Mouse (Mus musculus): ENCODE measurements around the gene Clcnka. TPM values are rescaled to one million over a fixed set of nuclear protein-coding genes. Genes with fewer than 3 reads are reported as not detected.

The Clcnka gene
- polyA plus RNA-seq, 1 experiment from 2014 or later = 0.80 TPM

DNA sequence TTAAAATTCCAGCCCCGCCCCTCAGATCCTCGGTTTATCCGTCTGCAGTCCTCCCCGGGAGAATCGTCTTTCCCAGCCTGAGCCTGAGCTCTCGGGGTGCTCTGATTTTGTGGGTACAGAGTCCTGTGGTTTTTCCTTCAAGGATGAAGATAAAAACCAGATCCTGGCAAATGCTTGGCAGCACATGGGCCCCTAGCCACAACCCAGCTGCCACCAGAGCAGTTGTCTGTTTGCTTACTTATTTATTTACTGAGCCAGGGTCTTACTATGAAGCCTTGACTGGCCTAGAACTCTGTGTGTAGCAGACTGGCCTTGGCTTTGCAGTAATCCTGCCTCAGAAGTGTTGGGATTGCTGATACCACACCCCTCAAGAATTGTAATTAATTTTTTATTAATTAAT is 39.3 kb downstream of the Clcnka start:
- Histone ChIP-seq H3K27ac (ENCODE audit: low read depth) (0 out of 2 replicates have a peak overlapping the region, but pooled peaks have one; percentile 36), H3K27me3 (ENCODE audit: insufficient read depth, low read length) (no peaks in the 10 kb centered on the region), H3K4me3 (ENCODE audit: low read depth, low read length) (no peak overlapping the region), H3K4me1 (ENCODE audit: insufficient read depth) (no peaks in the 10 kb centered on the region), H3K4me2 (no peak overlapping the region), H3K36me3 (ENCODE audit: insufficient read depth) (no peaks in the 10 kb centered on the region), H3K9me3 (ENCODE audit: low read depth, low read length) (no peaks in the 10 kb centered on the region), H3K9ac (no peak overlapping the region)
- no peak for TF ChIP-seq CTCF (IDR thresholded peaks at IDR 0.05; ENCODE audit: low read depth)
- no peak for DNase-seq
- WGBS = 85% methylated on average over 6 of the region's 6 CpGs
- ATAC-seq (ENCODE audit: insufficient read depth) = no peak

DNA sequence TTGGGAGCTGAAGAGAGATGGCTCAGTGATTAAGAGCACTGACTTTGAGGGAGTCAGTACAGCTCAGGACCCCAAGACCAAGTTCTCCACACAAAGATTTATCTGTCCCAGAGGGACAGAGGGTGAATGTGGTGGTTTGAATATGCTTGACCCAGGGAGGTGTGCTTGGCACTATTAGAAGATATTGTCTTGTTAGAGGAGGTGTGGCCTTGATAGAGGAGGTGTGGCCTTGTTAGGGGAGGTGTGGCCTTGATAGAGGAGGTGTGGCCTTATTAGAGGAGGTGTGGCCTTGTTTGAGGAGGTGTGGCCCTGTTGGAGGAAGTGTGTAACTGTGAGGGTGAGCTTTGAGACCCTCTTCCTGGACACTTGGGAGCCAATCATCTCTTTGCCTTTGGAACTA is 40.7 kb downstream of the Clcnka start:
- Histone ChIP-seq H3K36me3 (ENCODE audit: insufficient read depth) (no peaks in the 10 kb centered on the region), H3K4me3 (ENCODE audit: low read depth, low read length) (no peak overlapping the region), H3K9ac (no peak overlapping the region), H3K4me2 (no peak overlapping the region), H3K27ac (ENCODE audit: low read depth) (no peak overlapping the region), H3K27me3 (ENCODE audit: insufficient read depth, low read length) (no peaks in the 10 kb centered on the region), H3K9me3 (ENCODE audit: low read depth, low read length) (no peaks in the 10 kb centered on the region), H3K4me1 (ENCODE audit: insufficient read depth) (no peaks in the 10 kb centered on the region)
- ATAC-seq (ENCODE audit: insufficient read depth) (no peak), DNase-seq (no peak)
- TF ChIP-seq CTCF (IDR thresholded peaks at IDR 0.05; ENCODE audit: low read depth) = no peak

DNA sequence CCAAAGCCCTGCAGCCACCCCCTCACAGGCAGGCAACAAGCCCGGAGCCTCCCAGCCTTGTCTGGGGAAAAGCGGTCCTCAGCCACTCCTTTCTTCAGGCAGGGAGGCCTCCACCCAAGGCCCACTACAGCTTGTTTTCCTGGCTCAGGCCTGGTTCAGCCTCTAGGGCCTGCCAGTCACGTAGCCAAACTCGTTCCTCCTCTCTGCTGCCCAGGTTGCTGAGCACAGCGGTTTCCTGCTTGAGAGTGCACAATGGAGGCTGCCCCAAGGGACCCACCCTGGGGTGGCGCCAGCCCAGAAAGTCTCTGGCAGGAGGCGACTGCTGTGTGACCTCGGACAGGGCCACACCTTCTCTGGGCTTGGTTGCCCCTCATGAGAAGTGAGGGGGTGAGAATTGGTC is 44.7 kb downstream of the Clcnka start:
- H3K4me2 ChIP-seq = no peak overlapping the region
- no peaks in the 10 kb centered on the region for H3K9me3 ChIP-seq (ENCODE audit: low read depth, low read length)
- peak overlapping the region; percentile 24; the same call in 1 of the 2 replicates for H3K27ac ChIP-seq (ENCODE audit: low read depth)
- ATAC-seq (ENCODE audit: insufficient read depth) = 0 out of 2 replicates have a peak, but pooled peaks have one; percentile 48
- peak overlapping the region; percentile 16; the same call in 1 of the 2 replicates for H3K9ac ChIP-seq
- no peak for TF ChIP-seq CTCF (IDR thresholded peaks at IDR 0.05; ENCODE audit: low read depth)
- H3K27me3 ChIP-seq (ENCODE audit: insufficient read depth, low read length) = no peaks in the 10 kb centered on the region
- no peaks in the 10 kb centered on the region for H3K4me1 ChIP-seq (ENCODE audit: insufficient read depth)
- DNase-seq = peak; percentile 36
- H3K4me3 ChIP-seq (ENCODE audit: low read depth, low read length) = no peak overlapping the region
- no peaks in the 10 kb centered on the region for H3K36me3 ChIP-seq (ENCODE audit: insufficient read depth)
- 53% methylated on average over 8 of the region's 8 CpGs for whole genome bisulfite sequencing

DNA sequence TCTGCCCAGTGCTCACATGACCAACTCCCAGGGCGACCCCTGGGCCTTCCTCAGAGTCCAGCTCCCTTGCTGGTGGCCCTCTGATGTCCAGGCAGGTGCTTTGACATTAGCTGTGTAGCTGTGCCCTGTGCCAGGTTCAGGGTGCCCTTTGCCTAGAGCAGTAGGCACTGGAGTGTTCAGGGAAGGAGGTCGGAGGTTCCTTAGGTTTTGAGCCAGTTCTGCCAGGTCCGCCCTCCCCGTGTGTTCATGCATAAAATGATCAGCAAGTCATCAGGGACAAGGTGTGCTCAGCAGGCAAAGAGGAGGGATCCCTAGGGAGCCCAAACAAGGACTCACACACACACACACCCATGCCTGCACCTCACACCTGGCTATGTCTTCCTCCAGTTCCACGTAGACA is 45.5 kb downstream of the Clcnka start:
- ATAC-seq (ENCODE audit: insufficient read depth) = no peak
- H3K9ac ChIP-seq = no peak overlapping the region
- no peak overlapping the region for H3K27ac ChIP-seq (ENCODE audit: low read depth)
- no peak for TF ChIP-seq CTCF (IDR thresholded peaks at IDR 0.05; ENCODE audit: low read depth)
- no peak overlapping the region for H3K4me2 ChIP-seq
- DNase-seq = no peak
- H3K27me3 ChIP-seq (ENCODE audit: insufficient read depth, low read length) = no peaks in the 10 kb centered on the region
- no peaks in the 10 kb centered on the region for H3K9me3 ChIP-seq (ENCODE audit: low read depth, low read length)
- no peaks in the 10 kb centered on the region for H3K36me3 ChIP-seq (ENCODE audit: insufficient read depth)
- H3K4me1 ChIP-seq (ENCODE audit: insufficient read depth) = no peaks in the 10 kb centered on the region
- 76% methylated on average over 5 of the region's 5 CpGs for WGBS
- no peak overlapping the region for H3K4me3 ChIP-seq (ENCODE audit: low read depth, low read length)

DNA sequence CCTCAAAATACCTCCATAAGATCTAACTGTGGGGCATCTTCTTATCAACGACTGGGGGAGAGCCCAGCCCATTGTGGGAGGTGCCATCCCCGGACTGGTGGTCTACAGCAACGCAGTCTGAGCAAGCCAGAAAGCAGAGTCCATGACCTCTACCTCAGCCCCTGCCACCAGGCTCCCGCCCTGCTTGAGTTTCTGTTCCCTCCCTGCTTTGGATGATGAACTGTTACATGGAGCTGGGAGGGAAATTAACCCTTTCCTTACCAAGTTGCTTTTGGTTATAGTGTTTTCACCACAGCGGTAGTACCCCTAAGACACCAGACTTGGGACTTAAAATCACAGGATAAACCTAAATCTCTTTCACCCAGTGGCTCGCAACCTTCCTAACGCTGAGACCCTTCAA is 46.6 kb downstream of the Clcnka start:
- no peak for DNase-seq
- Histone ChIP-seq H3K4me1 (ENCODE audit: insufficient read depth) (no peaks in the 10 kb centered on the region), H3K4me2 (no peak overlapping the region), H3K36me3 (ENCODE audit: insufficient read depth) (no peaks in the 10 kb centered on the region), H3K4me3 (ENCODE audit: low read depth, low read length) (no peak overlapping the region), H3K9me3 (ENCODE audit: low read depth, low read length) (no peaks in the 10 kb centered on the region), H3K27me3 (ENCODE audit: insufficient read depth, low read length) (no peaks in the 10 kb centered on the region), H3K27ac (ENCODE audit: low read depth) (no peak overlapping the region), H3K9ac (no peak overlapping the region)
- WGBS = 43% methylated on average over 7 of the region's 7 CpGs
- ATAC-seq (ENCODE audit: insufficient read depth) = no peak
- no peak for TF ChIP-seq CTCF (IDR thresholded peaks at IDR 0.05; ENCODE audit: low read depth)

DNA sequence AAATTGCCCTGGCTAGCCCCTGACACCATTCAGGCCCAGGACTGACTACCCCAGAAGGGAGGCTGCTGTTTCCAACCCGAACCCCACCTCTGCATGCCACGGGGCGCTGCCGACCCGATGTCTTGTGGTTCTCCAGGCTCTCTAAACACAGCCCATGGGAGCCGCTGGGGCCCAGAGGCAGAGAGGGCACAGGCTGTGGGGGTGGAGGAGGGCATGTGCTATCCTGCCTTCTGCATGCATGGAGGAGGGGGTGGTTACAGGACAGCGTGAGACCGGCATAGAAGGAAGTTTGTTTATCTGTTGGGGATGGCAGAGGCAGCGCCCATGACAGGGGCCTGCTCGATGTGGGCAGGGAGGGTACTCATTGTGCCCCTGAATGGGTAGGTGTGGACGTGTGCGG is 48.5 kb downstream of the Clcnka start:
- no peak overlapping the region for H3K27ac ChIP-seq (ENCODE audit: low read depth)
- H3K27me3 ChIP-seq (ENCODE audit: insufficient read depth, low read length) = no peaks in the 10 kb centered on the region
- DNase-seq (no peak), ATAC-seq (ENCODE audit: insufficient read depth) (no peak)
- 80% methylated on average over 12 of the region's 12 CpGs for WGBS
- no peaks in the 10 kb centered on the region for H3K9me3 ChIP-seq (ENCODE audit: low read depth, low read length)
- no peak overlapping the region for H3K4me3 ChIP-seq (ENCODE audit: low read depth, low read length)
- H3K36me3 ChIP-seq (ENCODE audit: insufficient read depth) = no peaks in the 10 kb centered on the region
- no peaks in the 10 kb centered on the region for H3K4me1 ChIP-seq (ENCODE audit: insufficient read depth)
- no peak overlapping the region for H3K9ac ChIP-seq
- no peak for TF ChIP-seq CTCF (IDR thresholded peaks at IDR 0.05; ENCODE audit: low read depth)
- H3K4me2 ChIP-seq = no peak overlapping the region

DNA sequence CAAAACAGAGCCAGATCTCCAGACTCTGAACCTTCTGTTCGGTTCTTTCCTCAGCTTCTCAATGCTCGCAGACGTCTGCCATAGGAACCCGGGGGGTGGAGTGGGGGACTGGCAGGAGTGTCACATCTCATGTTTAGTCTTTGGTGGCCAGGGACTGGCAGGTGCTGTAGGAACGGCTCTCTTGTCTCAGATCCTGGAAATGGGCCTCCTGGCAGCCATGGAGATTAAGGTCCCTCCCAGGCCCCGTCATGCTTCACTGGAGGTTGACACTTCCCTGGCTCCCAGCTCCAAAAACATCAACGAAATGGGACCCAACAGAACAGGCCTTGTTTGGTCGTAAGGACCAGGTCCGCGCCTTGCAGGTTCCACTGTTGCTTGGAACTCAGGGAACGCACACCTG is 49.9 kb downstream of the Clcnka start:
- no peak for DNase-seq
- TF ChIP-seq CTCF (IDR thresholded peaks at IDR 0.05; ENCODE audit: low read depth) = no peak
- H3K4me3 ChIP-seq (ENCODE audit: low read depth, low read length) = no peak overlapping the region
- no peaks in the 10 kb centered on the region for H3K4me1 ChIP-seq (ENCODE audit: insufficient read depth)
- no peak overlapping the region for H3K4me2 ChIP-seq
- no peaks in the 10 kb centered on the region for H3K36me3 ChIP-seq (ENCODE audit: insufficient read depth)
- H3K27me3 ChIP-seq (ENCODE audit: insufficient read depth, low read length) = no peaks in the 10 kb centered on the region
- 62% methylated on average over 11 of the region's 11 CpGs for WGBS
- no peak for ATAC-seq (ENCODE audit: insufficient read depth)
- no peaks in the 10 kb centered on the region for H3K9me3 ChIP-seq (ENCODE audit: low read depth, low read length)
- H3K27ac ChIP-seq (ENCODE audit: low read depth) = no peak overlapping the region
- no peak overlapping the region for H3K9ac ChIP-seq

DNA sequence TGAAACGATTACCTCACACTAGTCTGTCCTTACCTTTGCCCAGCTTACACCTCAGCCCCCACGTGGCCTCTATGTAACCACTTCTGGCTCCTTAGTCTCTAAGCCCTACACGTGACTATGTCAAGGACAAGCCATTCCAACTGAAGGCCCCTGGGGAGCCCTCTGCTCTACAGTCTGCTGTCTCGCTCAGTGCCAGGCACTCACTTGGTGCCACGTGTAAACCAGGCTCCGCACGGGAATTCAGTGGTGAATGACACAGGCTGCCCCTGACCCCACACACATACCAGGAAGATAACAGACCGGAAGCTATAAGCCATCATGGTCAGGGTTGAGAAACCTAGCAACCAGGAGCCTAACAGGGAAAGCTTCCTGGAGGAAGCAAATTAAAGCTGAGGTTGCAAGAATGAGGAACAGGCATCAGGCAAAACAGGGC is 51.1 kb downstream of the Clcnka start:
- H3K4me1 ChIP-seq (ENCODE audit: insufficient read depth) = no peaks in the 10 kb centered on the region
- WGBS = 33% methylated on average over 8 of the region's 8 CpGs
- no peak overlapping the region for H3K4me3 ChIP-seq (ENCODE audit: low read depth, low read length)
- H3K4me2 ChIP-seq = no peak overlapping the region
- ATAC-seq (ENCODE audit: insufficient read depth) (peak; percentile 78), DNase-seq (peak; percentile 63)
- no peaks in the 10 kb centered on the region for H3K9me3 ChIP-seq (ENCODE audit: low read depth, low read length)
- H3K9ac ChIP-seq = no peak overlapping the region
- TF ChIP-seq CTCF (IDR thresholded peaks at IDR 0.05; ENCODE audit: low read depth) = no peak
- H3K27ac ChIP-seq (ENCODE audit: low read depth) = peak overlapping the region; percentile 26; the same call in 1 of the 2 replicates
- H3K27me3 ChIP-seq (ENCODE audit: insufficient read depth, low read length) = no peaks in the 10 kb centered on the region
- H3K36me3 ChIP-seq (ENCODE audit: insufficient read depth) = no peaks in the 10 kb centered on the region

All from lung, embryonic 14.5 days (tissue).